Mouse (Mus musculus) frontal cortex, postnatal 14 days (tissue): ENCODE data around the gene Ahdc1.
"Not testable (repeated sequence)": the region's sequence is repeated elsewhere in the genome, so short reads cannot be mapped to it uniquely, and the experiment has no call there.

Source experiments
- DNase-seq, 2 experiments: peaks; one replicate each; pipeline ENCODE4 v3.0.0; 2022; ENCODE audit warnings: low spot score in 2 of 2

The Ahdc1 gene

GRCm38 (mm10) chr4:132993553-132993952 is 17.5 kb upstream of the Ahdc1 start:
- no peak for DNase-seq

- DNase-seq, result no peak
These were observed 13.4 kb upstream of the Ahdc1 start for GRCm38 (mm10) chr4:132997469-132998237.

DNA sequence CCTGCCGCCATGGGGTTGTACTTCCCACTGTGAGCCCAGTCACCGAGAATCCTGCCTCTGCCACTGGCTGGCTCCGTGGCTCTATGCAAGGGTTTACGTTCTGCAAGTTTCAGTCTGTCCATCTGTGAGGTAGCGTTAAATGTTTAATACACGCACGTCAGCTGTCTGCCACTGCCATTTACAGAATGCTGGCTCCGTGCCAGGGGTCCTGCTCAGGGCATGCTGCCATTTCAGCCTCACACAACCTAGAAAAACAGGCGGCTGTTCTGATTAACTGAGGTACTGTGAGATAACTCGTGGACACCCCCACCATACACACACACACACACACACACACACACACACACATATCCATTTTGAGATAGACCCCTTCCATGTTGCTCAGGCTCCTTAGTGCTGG is 8.2 kb upstream of the Ahdc1 start:
- no peak for DNase-seq

DNA sequence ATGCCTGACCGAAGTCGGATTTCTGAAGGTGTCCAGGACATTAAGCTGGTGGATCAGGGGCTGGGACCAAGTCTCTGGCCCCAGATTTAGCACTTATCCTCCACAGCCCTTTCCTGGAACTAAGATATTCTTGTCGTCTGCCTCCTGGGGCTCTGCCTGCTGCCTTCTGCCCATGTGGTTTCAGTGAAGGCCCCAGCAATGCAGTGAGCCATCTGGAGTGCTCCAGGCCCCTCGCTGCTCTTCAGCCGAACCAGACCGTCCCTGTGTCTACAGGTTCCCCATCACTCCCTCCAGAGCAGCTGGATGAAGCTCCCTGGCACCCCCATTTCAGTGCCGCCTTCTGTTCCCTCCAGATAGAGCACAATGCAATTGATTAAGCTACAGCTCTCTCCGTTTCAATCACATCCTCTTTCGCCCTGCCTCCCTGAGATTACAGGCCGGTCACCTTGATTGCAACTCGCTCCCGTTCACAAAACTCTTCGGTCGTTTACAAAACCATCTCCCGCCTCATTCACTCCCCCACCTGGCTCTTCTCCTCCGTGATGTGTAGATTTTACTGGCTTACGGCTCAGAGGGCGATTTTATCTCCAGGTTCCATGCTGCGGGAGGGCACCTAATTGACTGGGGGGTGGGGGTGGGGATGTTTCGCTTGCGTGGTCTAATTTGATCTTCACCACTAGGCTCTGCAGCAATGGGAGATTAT is 7.6 kb upstream of the Ahdc1 start:
- DNase-seq, result no peak

DNA sequence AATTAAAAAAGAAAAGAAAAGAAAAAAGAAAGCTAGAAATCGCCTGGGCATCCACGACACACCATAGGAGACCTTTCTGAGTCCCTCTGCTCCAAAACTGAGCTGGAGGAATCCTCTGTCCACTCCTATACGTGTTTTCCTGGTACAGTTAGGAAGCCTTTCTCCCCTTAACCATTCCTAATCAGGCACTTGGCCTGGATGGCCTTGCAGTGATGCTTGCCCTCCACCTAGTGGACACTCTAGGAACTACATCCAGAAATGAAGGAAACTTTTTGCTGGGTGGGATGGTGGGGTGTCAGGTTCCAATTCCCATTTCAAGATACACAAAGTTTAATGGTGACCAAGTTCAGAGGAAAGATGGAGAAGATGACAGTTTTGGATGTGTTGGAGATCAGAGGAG is 5.8 kb upstream of the Ahdc1 start:
- DNase-seq, result peak in 1 of 2 experiments; percentile 70

DNA sequence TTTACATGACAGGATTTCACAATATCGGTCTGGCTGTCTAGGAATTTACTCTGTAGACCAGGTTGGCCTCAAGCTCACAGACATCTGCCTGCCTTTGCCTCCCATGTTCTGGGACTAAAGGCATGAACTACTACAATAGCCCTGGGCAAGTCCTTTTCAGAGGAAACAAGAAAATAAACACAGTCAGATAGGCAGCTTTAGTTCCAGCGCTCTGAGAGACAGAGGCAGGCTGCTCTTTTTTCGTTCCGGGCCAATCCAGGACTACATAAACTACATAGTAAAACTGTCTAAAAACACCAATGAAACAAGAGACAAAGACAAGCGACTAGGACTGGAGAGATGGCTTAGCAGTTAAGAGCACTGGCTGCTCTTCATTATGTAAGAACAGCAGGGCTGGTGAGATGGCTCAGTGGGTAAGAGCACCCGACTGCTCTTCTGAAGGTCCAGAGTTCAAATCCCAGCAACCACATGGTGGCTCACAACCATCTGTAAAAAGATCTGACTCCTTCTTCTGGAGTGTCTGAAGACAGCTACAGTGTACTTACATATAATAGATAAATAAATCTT is 5.1 kb upstream of the Ahdc1 start:
- DNase-seq, result not testable (repeated sequence)

GRCm38 (mm10) chr4:133007513-133008380 is 3.3 kb upstream of the Ahdc1 start:
- DNase-seq, result no peak

DNA sequence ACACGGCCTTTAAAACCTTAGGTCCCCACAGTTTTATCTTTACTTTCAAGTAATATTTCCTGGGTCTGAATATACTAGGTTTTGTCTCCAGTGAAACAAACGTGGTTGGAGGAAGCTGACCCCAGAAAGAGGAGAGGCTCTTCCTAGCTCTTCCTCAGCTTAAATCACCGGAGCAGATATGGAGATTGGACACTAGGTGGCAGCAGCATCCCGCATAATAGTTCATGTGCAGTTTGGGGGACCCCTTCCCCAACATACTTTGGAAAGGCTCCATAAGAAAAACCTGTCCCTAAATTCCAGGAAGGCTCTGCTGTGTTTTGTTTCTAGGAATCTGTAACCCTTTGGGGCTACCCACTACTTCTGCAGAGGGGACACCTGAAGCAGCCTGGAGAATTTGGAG is 1.9 kb upstream of the Ahdc1 start:
- no peak for DNase-seq

DNA sequence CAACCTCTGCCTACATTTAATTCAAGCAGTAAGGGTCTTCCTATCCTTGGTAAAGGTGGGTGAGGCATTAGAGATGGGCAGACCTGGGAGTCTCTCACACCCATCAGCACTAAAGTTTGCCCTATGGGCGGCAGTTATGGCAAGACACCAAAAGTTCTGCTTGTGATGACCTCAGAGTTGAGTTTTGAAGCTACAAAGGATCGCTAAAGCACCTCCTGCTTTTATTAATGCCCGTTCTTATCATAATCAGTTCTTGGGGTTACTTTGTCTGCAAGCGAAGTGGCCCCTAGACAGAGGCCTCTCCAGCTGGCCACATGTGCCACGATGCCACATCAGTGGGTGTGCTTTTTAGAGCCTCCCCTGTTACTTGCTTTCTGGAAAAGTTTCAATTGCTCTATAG is 1.4 kb upstream of the Ahdc1 start:
- DNase-seq, result no peak

GRCm38 (mm10) chr4:133010611-133011010 is 449 bp upstream of the Ahdc1 start:
- DNase-seq, result no peak

GRCm38 (mm10) chr4:133011821-133012775 is 1.0 kb downstream of the Ahdc1 start:
- no peak for DNase-seq

DNA sequence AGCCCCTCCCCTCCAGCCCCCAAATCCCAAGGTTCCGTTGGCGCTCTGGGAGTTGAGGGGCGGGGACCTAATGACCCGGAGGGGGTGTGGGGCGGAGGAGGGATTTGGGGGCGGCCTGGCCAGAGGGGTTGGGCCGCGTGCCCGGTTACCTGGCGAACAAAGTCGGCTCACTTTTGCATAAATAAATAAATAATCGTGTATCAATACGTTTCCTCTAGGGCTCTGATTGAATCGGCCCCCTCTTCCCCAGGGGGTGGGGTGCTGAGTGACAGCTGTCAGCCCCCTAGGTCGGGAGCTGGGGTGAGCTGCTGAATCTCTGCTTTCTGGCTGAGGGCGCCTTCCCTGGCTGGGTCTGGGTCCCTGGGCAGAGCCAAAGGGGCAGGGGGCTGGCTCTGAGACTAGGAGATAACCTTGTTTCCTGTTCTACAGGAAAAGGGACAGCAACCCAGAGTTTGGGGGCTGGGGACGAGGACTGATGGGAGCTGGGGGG is 1.8 kb downstream of the Ahdc1 start:
- no peak for DNase-seq

DNA sequence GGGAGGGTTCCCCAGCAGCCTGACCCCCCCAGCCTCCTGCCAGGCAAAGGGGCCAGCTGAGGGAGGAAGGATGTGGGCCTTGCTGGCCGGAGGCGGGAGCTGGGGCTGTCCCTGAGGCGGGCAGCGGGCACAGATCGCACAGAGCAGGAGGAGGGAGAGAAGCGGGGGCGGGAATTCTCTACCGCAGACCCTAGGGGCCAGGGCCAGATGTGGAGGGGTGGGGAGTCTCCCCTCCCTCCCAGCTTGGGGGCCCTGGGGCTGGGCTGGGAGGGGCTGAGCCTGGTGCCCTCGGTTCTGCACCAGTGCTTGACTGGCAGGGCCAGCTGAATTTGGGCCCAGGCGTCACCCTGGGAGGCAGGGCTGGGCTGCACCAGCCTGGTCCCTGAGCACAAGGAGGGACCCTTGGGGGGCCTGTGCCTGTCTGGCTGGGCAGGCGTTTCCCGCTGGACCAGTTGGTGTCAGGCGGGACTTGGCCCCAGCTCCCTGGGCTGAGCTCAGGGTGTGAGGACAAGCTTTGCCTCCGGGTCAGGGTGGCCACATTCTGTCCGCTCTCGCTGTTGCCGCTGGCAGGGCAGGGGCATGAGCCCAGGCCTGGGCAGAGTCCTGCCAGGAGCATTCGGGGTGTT is 2.3 kb downstream of the Ahdc1 start:
- DNase-seq, result no peak

DNA sequence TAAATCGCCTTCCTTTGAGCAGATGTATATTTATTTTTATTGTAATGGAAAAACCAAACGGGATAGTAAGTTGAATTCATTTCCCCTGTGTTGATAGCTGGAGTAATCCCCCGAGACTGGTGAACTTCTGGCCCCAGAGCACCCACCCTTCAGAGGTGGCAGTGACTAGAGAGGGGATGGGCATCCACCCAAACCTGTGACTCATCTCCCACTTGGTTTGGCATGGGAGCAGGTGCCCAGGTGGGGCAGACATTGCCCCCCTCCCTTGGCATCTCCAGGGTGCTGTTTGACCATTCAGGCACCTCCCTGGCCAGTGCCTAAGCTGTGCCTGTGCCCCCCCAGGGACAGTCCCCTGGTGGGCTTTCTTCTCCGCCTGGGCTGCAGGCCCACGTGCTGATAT is 3.0 kb downstream of the Ahdc1 start:
- no peak for DNase-seq

DNA sequence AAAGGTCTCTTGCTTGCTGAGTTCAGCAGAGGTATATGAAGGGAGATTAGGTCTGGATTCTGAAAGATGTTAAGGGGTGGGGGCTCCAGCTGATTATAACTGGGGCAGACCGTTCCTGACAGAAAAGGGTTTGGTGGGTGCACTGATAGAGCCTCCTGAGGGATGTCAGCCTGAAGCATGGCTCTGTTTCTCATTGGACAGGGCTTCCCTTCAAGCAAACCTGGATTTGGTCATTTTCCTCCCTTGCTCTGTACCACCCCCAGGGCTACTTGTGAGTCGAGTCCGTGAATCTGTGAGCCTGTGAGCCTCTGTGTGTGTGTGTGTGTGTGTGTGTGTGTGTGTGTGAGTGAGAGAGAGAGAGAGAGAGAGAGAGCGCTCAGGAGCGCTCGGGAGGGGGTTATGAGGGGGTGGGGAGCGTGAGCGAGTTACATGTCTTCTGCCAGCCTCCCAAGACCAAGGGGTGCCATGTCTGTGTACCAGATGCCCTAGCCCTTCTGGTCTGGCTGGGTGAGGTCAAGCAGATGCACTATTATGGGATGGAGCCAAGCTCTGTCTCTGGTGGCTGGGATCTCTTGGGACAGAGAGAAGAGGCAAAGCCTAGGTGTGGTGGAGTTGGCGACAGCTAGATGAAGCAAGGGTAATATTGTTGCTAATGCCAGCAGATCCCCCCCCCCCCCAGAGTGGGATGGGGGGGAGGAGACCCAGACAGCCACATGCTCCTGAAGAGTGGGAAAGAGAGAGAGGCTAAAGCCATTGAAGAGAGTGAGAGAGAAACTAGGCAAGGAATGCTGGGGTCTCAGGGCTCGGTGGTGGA is 4.0 kb downstream of the Ahdc1 start:
- no peak for DNase-seq

DNA sequence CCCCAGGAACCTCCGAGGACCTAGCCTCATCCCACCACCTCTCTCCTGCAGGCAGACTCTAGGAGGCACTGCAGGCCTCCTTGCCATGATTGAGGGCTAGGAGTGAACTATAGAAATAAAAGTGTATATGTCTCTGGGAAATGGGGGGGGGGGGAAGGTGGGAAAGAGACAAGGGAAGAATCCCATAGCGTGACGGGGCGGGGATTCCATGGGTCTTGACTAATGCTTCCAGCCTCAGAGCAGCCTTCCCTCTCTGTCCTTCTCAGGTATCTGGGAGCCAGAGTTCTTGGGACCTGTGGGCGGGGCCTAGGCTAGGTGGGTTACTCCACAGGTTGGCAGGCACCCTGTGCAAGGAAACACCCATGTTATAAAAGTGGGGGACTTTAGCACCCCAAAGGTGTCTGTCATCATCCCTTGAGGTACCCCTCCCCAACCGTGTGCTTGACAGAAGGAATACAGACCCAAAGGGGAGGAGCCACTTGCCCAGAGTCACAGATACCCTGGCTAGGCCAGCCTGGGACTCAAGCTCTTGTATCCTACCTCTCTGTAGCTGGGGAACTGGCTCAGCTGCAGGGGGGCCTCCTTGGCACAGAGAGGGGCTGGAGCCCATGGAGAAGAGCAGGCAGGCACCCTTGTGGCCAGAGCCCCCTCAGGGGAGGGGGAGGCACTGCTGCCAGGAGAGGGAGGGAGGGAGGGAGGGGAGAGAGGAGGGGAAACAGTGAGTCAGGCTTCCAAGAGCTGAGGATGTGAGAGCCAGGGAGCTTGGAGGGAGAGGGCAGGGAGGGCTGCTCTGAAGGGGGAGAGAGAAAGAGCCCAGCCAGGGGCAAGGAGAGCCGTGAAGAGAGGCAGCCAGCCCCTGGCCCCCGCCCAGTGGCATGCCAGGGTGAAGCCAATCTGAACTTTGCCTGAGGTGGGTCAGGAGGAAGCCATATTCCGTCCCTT is 4.9 kb downstream of the Ahdc1 start:
- DNase-seq, result no peak

GRCm38 (mm10) chr4:133016677-133017415 is 5.8 kb downstream of the Ahdc1 start:
- DNase-seq, result no peak
